11 mouse cellular contexts compared by ENCODE assay signal in the genomic region with DNA sequence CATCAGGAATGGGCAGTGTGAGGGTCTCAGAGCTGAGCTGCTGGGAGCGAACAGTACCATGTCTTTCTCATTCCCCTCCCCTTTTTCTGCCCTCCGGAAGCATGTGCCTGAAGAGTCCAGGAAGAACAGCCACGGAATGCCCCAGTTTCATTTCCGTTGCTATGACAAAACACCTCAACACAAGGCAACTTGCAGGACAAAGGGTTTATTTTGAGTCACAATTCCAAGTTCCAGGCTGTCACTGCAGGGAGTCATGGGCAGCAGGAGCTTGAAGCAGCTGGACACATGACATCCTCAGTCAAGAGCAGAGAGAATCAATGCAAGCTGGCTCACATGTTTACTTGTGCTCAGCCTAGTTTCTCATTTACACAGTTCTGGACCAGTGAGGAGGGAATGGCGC. TPM values are rescaled to one million over a fixed set of nuclear protein-coding genes. Genes with fewer than 3 reads are reported as not detected.
DNase-seq lines count a peak whose midpoint lies in the region; ATAC-seq lines count a peak whose summit lies in the region.
"Had no signal": no experiment of that assay in that cellular context is flagged by ENCODE, and none has a peak within 500 bp of the region (broad histone marks: within the 10 kb centered on the region; RNA-seq: fewer than 3 reads in every experiment).

No protein-coding gene starts in this region.

- H3K9ac ChIP-seq in hindbrain, embryonic 16.5 days (ENCODE audit: low read depth, low read length), result no peak overlapping the region
- H3K9ac ChIP-seq in midbrain, embryonic 13.5 days (replicated peaks), result no peak overlapping the region

- WGBS in embryonic facial prominence, embryonic 10.5 days, result 69% methylated on average over 5 of the region's 5 CpGs
- WGBS in hindbrain, embryonic 16.5 days, result 37% methylated on average over 5 of the region's 5 CpGs
- 45% methylated on average over 5 of the region's 5 CpGs for WGBS in midbrain, embryonic 13.5 days

- H3K9me3 ChIP-seq in embryonic facial prominence, embryonic 10.5 days, result 0 out of 2 replicates have a peak, but pooled peaks cover 3% of the 10 kb centered on the region
- H3K9me3 ChIP-seq in hindbrain, embryonic 16.5 days (ENCODE audit: control insufficient read depth, low read length), result no peaks in the 10 kb centered on the region
- no peaks in the 10 kb centered on the region for H3K9me3 ChIP-seq in midbrain, embryonic 13.5 days

- peak; percentile 51 to 63 for DNase-seq in heart, adult 9 months (ENCODE audit: low spot score in 2 of 2)
- no peak for DNase-seq in heart, postnatal 25 days (ENCODE audit: low spot score)
- no peak for DNase-seq in embryonic facial prominence, embryonic 10.5 days (ENCODE audit: low spot score)
- no peak for DNase-seq in embryo, embryonic 11 days
- no peak for DNase-seq in frontal cortex, postnatal 36 days (ENCODE audit: low spot score in 2 of 2)
- DNase-seq in adrenal gland, adult 18-20 months (ENCODE audit: low spot score in 2 of 2), result no peak
- DNase-seq: gastrocnemius, postnatal 10 days had no signal

- H3K27ac ChIP-seq in embryonic facial prominence, embryonic 10.5 days (replicated peaks), result peak overlapping the region; percentile 21; the same call in 1 of the 2 replicates
- peak overlapping the region; percentile 39 for H3K27ac ChIP-seq in hindbrain, embryonic 16.5 days (ENCODE audit: low read depth, low read length)
- H3K27ac ChIP-seq in midbrain, embryonic 13.5 days, result peak overlapping the region; percentile 47; the same call in 1 of the 2 replicates

- no peak for ATAC-seq in hindbrain, embryonic 16.5 days
- no peak for ATAC-seq in midbrain, embryonic 13.5 days

- no peak overlapping the region for H3K4me3 ChIP-seq in embryonic facial prominence, embryonic 10.5 days
- no peak overlapping the region for H3K4me3 ChIP-seq in hindbrain, embryonic 16.5 days (ENCODE audit: low read length)
- no peak overlapping the region for H3K4me3 ChIP-seq in midbrain, embryonic 13.5 days (replicated peaks)

- no peaks in the 10 kb centered on the region for H3K36me3 ChIP-seq in embryonic facial prominence, embryonic 10.5 days (replicated peaks)
- H3K36me3 ChIP-seq in hindbrain, embryonic 16.5 days (ENCODE audit: control insufficient read depth, insufficient read depth, low read length), result no peaks in the 10 kb centered on the region
- H3K36me3 ChIP-seq in midbrain, embryonic 13.5 days, result no peaks in the 10 kb centered on the region

- no peaks in the 10 kb centered on the region for H3K27me3 ChIP-seq in embryonic facial prominence, embryonic 10.5 days (replicated peaks; ENCODE audit: low read depth, poor library complexity, severe bottlenecking)
- no peaks in the 10 kb centered on the region for H3K27me3 ChIP-seq in hindbrain, embryonic 16.5 days (replicated peaks; ENCODE audit: control insufficient read depth, insufficient read depth, low read length)
- H3K27me3 ChIP-seq in midbrain, embryonic 13.5 days, result no peaks in the 10 kb centered on the region
- H3K27me3 ChIP-seq: CH12.LX had no signal

- no peak overlapping the region for H3K4me2 ChIP-seq in hindbrain, embryonic 16.5 days (ENCODE audit: low read length)
- no peak overlapping the region for H3K4me2 ChIP-seq in midbrain, embryonic 13.5 days (replicated peaks)

- peaks cover 25% of the 10 kb centered on the region for H3K4me1 ChIP-seq in embryonic facial prominence, embryonic 10.5 days
- H3K4me1 ChIP-seq in hindbrain, embryonic 16.5 days (ENCODE audit: control insufficient read depth, insufficient read depth, low read depth, low read length), result no peaks in the 10 kb centered on the region
- peaks cover 5% of the 10 kb centered on the region; the same call in 1 of the 2 replicates for H3K4me1 ChIP-seq in midbrain, embryonic 13.5 days (replicated peaks)

- intact Hi-C loops in heart, postnatal 25 days (cut with DNase I), result no loop called here

RNA-seq across cellular contexts. Expression of a gene that starts 53.4 kb away (rescaled TPM):
- under 1 TPM; 0.26 to 0.70 TPM for total RNA-seq in heart, postnatal 25 days (2021)
- polyA plus RNA-seq in embryonic facial prominence, embryonic 10.5 days (2016; fragmentation: Nextera tagmentation; extraction: Ambion mirVana), result 2.4 and 3.1 TPM in 2 replicates
- polyA plus RNA-seq in hindbrain, embryonic 16.5 days (2015; fragmentation: Nextera tagmentation; extraction: Ambion mirVana), result 1.4 and 1.5 TPM in 2 replicates
- 1.1 and 1.3 TPM in 2 replicates for polyA plus RNA-seq in midbrain, embryonic 13.5 days (2015; fragmentation: Nextera tagmentation; extraction: Ambion mirVana)
- 1 to 10 TPM; 2.1 to 2.8 TPM for total RNA-seq in adrenal gland, adult 18-20 months (2021)
- total RNA-seq: CH12.LX; liver, adult 2 months had no signal
- polyA plus RNA-seq: liver, adult 2 months had no signal

RNA-seq across cellular contexts. Expression of a gene that starts 57.6 kb away (rescaled TPM):
- 10 to 100 TPM; 30.6 to 31.1 TPM for total RNA-seq in heart, postnatal 25 days (2021)
- 134 and 135 TPM in 2 replicates for polyA plus RNA-seq in embryonic facial prominence, embryonic 10.5 days (2016; fragmentation: Nextera tagmentation; extraction: Ambion mirVana)
- polyA plus RNA-seq in hindbrain, embryonic 16.5 days (2015; fragmentation: Nextera tagmentation; extraction: Ambion mirVana), result 99.3 and 108 TPM in 2 replicates
- 121 and 123 TPM in 2 replicates for polyA plus RNA-seq in midbrain, embryonic 13.5 days (2015; fragmentation: Nextera tagmentation; extraction: Ambion mirVana)
- total RNA-seq in adrenal gland, adult 18-20 months (2021), result 10 to 100 TPM; 35.2 to 42.8 TPM

Comparison
In these comparisons a context has a peak if more than half of its experiments do, and no peak if none do; other contexts are left out.
1. DNase-seq: peak in heart, adult 9 months (2 of 2); none in heart, postnatal 25 days (single experiment), embryonic facial prominence, embryonic 10.5 days (single experiment), embryo, embryonic 11 days (single experiment), frontal cortex, postnatal 36 days (0 of 2) and adrenal gland, adult 18-20 months (0 of 2).
2. Peak in every context shown above with its lines, with median percentiles within 50 percentile points of each other: H3K27ac ChIP-seq.